Mouse (Mus musculus): ENCODE results near the gene Ptbp1. TPM values are rescaled to one million over a fixed set of nuclear protein-coding genes. Genes with fewer than 3 reads are reported as not detected.
A peak's percentile ranks its signal among the peaks of the same experiment; 100 is the strongest.

Ptbp1 gene
- polyA plus RNA-seq, 2 experiments, result 262 to 536 TPM

GRCm38 (mm10) chr10:79896814-79897213 lies 42.6 kb downstream of the Ptbp1 start:
- Histone ChIP-seq H3K36me3 (ENCODE audit: control insufficient read depth, insufficient read depth, low read length) (peaks cover 54% of the 10 kb centered on the region), H3K4me1 (ENCODE audit: control insufficient read depth, insufficient read depth, low read length) (no peaks in the 10 kb centered on the region), H3K9me3 (ENCODE audit: control insufficient read depth, low read length) (no peaks in the 10 kb centered on the region), H3K27ac (replicated peaks; ENCODE audit: low read depth, low read length) (no peak overlapping the region), H3K4me3 (replicated peaks; ENCODE audit: low read length) (no peak overlapping the region), H3K9ac (ENCODE audit: low read depth, low read length, severe bottlenecking) (no peak overlapping the region), H3K4me2 (replicated peaks; ENCODE audit: low read depth, low read length, severe bottlenecking) (no peak overlapping the region), H3K27me3 (ENCODE audit: control insufficient read depth, insufficient read depth, low read length) (no peaks in the 10 kb centered on the region)
- DNase-seq (ENCODE audit: low spot score), result no peak
- 84% methylated on average over 13 of the region's 13 CpGs for WGBS
- no peak for ATAC-seq (ENCODE audit: low FRiP score, low read depth)
- TF ChIP-seq POLR2A (IDR thresholded peaks at IDR 0.05; ENCODE audit: borderline replicate concordance, extremely low read depth, insufficient read depth, insufficient read length), result no peak

GRCm38 (mm10) chr10:79897316-79898245 lies 43.4 kb downstream of the Ptbp1 start:
- Histone ChIP-seq H3K36me3 (ENCODE audit: control insufficient read depth, insufficient read depth, low read length) (peaks cover 61% of the 10 kb centered on the region), H3K4me1 (ENCODE audit: control insufficient read depth, insufficient read depth, low read length) (no peaks in the 10 kb centered on the region), H3K4me2 (replicated peaks; ENCODE audit: low read depth, low read length, severe bottlenecking) (no peak overlapping the region), H3K27me3 (ENCODE audit: control insufficient read depth, insufficient read depth, low read length) (no peaks in the 10 kb centered on the region), H3K4me3 (replicated peaks; ENCODE audit: low read length) (no peak overlapping the region), H3K27ac (replicated peaks; ENCODE audit: low read depth, low read length) (no peak overlapping the region), H3K9ac (ENCODE audit: low read depth, low read length, severe bottlenecking) (no peak overlapping the region), H3K9me3 (ENCODE audit: control insufficient read depth, low read length) (no peaks in the 10 kb centered on the region)
- DNase-seq (ENCODE audit: low spot score), result no peak
- WGBS, result 54% methylated on average over 20 of the region's 20 CpGs
- ATAC-seq (ENCODE audit: low FRiP score, low read depth), result no peak
- no peak for TF ChIP-seq POLR2A (IDR thresholded peaks at IDR 0.05; ENCODE audit: borderline replicate concordance, extremely low read depth, insufficient read depth, insufficient read length)

DNA sequence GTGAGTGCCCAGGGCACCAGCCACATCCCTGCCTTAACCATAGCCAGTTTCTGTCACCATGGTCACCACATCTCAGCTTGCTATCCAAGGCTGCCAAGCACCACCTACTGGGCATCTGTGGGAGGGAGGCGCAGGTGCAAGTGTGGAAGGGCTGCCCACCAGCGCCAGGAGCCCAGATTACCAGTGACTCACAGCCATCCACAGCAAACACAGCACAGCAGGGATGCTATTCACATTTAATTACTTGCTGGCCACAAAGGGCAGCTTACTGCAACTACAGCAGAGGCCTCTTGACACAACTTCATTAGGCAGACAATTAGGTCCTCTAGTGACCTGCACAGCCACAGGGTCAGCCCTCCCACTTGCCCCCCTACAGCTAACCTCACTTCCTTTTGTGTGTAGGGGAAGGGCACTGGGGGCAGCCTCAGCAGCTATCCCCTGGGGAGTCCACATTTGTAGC lies 46.8 kb downstream of the Ptbp1 start:
- Histone ChIP-seq H3K36me3 (ENCODE audit: control insufficient read depth, insufficient read depth, low read length) (peaks cover 80% of the 10 kb centered on the region), H3K27ac (replicated peaks; ENCODE audit: low read depth, low read length) (no peak overlapping the region), H3K9me3 (ENCODE audit: control insufficient read depth, low read length) (no peaks in the 10 kb centered on the region), H3K4me1 (ENCODE audit: control insufficient read depth, insufficient read depth, low read length) (no peaks in the 10 kb centered on the region), H3K4me2 (replicated peaks; ENCODE audit: low read depth, low read length, severe bottlenecking) (no peak overlapping the region), H3K4me3 (replicated peaks; ENCODE audit: low read length) (no peak overlapping the region), H3K27me3 (ENCODE audit: control insufficient read depth, insufficient read depth, low read length) (no peaks in the 10 kb centered on the region), H3K9ac (ENCODE audit: low read depth, low read length, severe bottlenecking) (peak overlapping the region; percentile 28; the same call in 1 of the 2 replicates)
- DNase-seq (ENCODE audit: low spot score) (no peak), ATAC-seq (ENCODE audit: low FRiP score, low read depth) (no peak)
- WGBS, result 36% methylated on average over 2 of the region's 2 CpGs
- no peak for TF ChIP-seq POLR2A (IDR thresholded peaks at IDR 0.05; ENCODE audit: borderline replicate concordance, extremely low read depth, insufficient read depth, insufficient read length)

DNA sequence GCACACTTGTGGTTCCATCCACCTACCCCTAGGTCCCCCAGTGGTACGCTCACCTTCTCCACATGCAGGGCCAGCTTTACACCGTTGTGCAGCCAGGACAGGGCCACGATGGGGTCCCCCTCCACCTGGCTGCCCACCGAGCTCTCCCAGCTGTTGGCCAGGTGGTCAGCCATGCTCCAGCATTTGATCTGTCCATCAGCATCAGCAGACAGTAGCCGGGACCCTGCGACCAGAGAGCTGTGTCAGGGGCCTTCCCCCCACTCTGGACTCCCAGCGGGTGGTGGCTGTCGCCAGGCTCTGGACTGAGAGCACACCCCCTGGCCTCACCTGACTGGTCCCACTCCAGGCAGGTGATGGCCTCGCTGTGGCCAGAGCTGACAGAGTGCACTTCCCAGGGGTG lies 52.5 kb downstream of the Ptbp1 start:
- WGBS, result 92% methylated on average over 9 of the region's 9 CpGs
- TF ChIP-seq POLR2A (IDR thresholded peaks at IDR 0.05; ENCODE audit: borderline replicate concordance, extremely low read depth, insufficient read depth, insufficient read length), result no peak
- no peak overlapping the region for H3K9ac ChIP-seq (ENCODE audit: low read depth, low read length, severe bottlenecking)
- no peak overlapping the region for H3K27ac ChIP-seq (replicated peaks; ENCODE audit: low read depth, low read length)
- H3K27me3 ChIP-seq (ENCODE audit: control insufficient read depth, insufficient read depth, low read length), result no peaks in the 10 kb centered on the region
- no peak for DNase-seq (ENCODE audit: low spot score)
- ATAC-seq (ENCODE audit: low FRiP score, low read depth), result no peak
- H3K4me2 ChIP-seq (replicated peaks; ENCODE audit: low read depth, low read length, severe bottlenecking), result no peak overlapping the region
- H3K36me3 ChIP-seq (ENCODE audit: control insufficient read depth, insufficient read depth, low read length), result peaks cover 65% of the 10 kb centered on the region
- no peaks in the 10 kb centered on the region for H3K9me3 ChIP-seq (ENCODE audit: control insufficient read depth, low read length)
- H3K4me1 ChIP-seq (ENCODE audit: control insufficient read depth, insufficient read depth, low read length), result no peaks in the 10 kb centered on the region
- no peak overlapping the region for H3K4me3 ChIP-seq (replicated peaks; ENCODE audit: low read length)

DNA sequence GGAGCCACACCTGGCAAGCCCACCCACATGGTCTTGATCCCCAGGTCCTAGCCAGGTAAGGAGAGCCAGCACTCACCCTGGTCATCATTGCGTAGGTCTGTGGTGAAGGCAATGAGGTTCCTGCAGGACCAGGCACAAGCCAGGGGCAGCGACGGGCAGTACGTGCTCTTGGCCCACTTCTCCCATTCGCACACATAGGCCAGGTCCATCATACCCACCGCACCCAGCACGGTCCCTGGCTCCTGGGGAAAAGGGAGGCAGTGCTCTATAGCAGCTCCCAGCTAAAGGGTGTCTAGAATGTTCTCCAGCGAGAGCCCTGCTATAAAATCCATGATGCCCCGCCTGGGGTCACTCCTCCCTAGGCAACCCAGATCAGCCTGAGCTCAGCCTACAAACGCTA lies 53.2 kb downstream of the Ptbp1 start:
- H3K4me1 ChIP-seq (ENCODE audit: control insufficient read depth, insufficient read depth, low read length), result no peaks in the 10 kb centered on the region
- H3K9me3 ChIP-seq (ENCODE audit: control insufficient read depth, low read length), result no peaks in the 10 kb centered on the region
- ATAC-seq (ENCODE audit: low FRiP score, low read depth), result no peak
- peaks cover 64% of the 10 kb centered on the region for H3K36me3 ChIP-seq (ENCODE audit: control insufficient read depth, insufficient read depth, low read length)
- H3K4me2 ChIP-seq (replicated peaks; ENCODE audit: low read depth, low read length, severe bottlenecking), result no peak overlapping the region
- DNase-seq (ENCODE audit: low spot score), result no peak
- WGBS, result 87% methylated on average over 10 of the region's 10 CpGs
- no peak overlapping the region for H3K4me3 ChIP-seq (replicated peaks; ENCODE audit: low read length)
- TF ChIP-seq POLR2A (IDR thresholded peaks at IDR 0.05; ENCODE audit: borderline replicate concordance, extremely low read depth, insufficient read depth, insufficient read length), result no peak
- H3K27me3 ChIP-seq (ENCODE audit: control insufficient read depth, insufficient read depth, low read length), result no peaks in the 10 kb centered on the region
- no peak overlapping the region for H3K27ac ChIP-seq (replicated peaks; ENCODE audit: low read depth, low read length)
- no peak overlapping the region for H3K9ac ChIP-seq (ENCODE audit: low read depth, low read length, severe bottlenecking)

Data from limb, embryonic 14.5 days (tissue).